Mouse (Mus musculus) retina, adult 2 months (tissue): ENCODE data around the gene Lrrk2.
"Not testable (repeated sequence)": the region's sequence is repeated elsewhere in the genome, so short reads cannot be mapped to it uniquely, and the experiment has no call there.

Experiments
- DNase-seq: peaks from one replicate; pipeline ENCODE4 v3.0.0-alpha.2; 2012; ENCODE audit warnings: low read depth, low spot score

The Lrrk2 gene

GRCm38 (mm10) chr15:91806463-91806862 lies 133.5 kb downstream of the Lrrk2 start:
- DNase-seq: no peak

- no peak for DNase-seq
These were observed 162.3 kb downstream of the Lrrk2 start for GRCm38 (mm10) chr15:91835319-91835718.

GRCm38 (mm10) chr15:91837965-91838364 lies 165.0 kb downstream of the Lrrk2 start, which contains the start of gene Smgc:
Gene Smgc (plus strand): TSS chr15:91838265.
- no peak for DNase-seq

GRCm38 (mm10) chr15:91864130-91864529 lies 191.2 kb downstream of the Lrrk2 start:
- not testable (repeated sequence) for DNase-seq
